ENCODE assay signal across 8 mouse cellular contexts in the genomic region with DNA sequence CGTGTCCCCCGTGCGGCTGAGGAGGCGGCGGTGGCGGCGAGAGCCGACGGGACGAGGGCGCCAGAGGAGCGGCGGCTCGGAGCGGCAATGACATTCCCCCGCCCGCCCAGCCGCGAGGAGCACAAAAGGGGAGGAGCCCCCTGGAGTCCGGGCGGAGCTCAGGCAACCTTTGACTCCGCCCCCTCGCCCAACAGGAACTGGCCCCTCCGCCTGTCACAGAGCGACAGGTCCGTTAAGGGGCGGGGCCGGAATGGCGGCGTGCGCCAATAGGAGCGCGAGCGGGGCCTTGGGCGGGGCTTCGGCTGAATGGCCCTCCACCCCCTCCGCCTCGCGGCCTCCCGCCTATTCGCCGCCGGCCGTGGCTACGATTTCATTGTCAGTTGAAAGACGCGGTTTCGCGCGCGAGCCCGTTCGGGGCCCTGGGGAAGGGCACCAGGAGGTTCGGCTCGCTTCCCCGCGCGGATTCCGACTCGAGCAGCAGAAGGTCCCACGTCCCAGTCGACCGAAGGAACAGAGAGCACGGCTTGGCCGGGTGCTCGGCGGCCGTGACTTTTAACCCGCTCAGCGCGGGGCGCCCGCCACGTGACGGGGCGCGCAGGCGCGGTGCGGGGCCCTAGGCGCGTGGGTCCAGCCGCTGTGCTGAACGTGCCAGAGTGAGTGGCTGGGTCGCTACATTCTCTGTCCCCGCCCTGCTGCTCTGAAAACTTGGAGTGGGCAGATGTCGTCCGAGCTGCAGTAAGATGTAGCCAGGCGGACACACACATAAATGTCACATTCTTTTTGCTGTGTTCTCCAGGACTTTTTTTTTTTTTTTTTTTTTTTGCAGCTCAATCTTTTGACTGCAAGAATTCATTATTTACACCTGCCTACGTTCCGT. TPM values are rescaled to one million over a fixed set of nuclear protein-coding genes. Genes with fewer than 3 reads are reported as not detected.
DNase-seq lines count a peak whose midpoint lies in the region; ATAC-seq lines count a peak whose summit lies in the region.

A gene (minus strand): TSS at position 76 of the 877 bp plus-strand sequence.

- H3K9me3 ChIP-seq in heart, embryonic 13.5 days, result no peaks in the 10 kb centered on the region
- no peaks in the 10 kb centered on the region for H3K9me3 ChIP-seq in liver, embryonic 12.5 days (replicated peaks)
- H3K9me3 ChIP-seq in stomach, embryonic 15.5 days, result no peaks in the 10 kb centered on the region

- no peaks in the 10 kb centered on the region for H3K27me3 ChIP-seq in heart, embryonic 13.5 days (replicated peaks)
- no peaks in the 10 kb centered on the region for H3K27me3 ChIP-seq in liver, embryonic 12.5 days (replicated peaks)
- no peaks in the 10 kb centered on the region for H3K27me3 ChIP-seq in stomach, embryonic 15.5 days (replicated peaks)

- peak within 1 kb of the TSS; percentile 100 for H3K9ac ChIP-seq in heart, embryonic 13.5 days
- peak within 1 kb of the TSS; percentile 99 for H3K9ac ChIP-seq in liver, embryonic 12.5 days
- H3K9ac ChIP-seq in stomach, embryonic 15.5 days, result peak within 1 kb of the TSS; percentile 96

- H3K4me1 ChIP-seq in brown adipose tissue, adult 24 weeks (ENCODE audit: control insufficient read depth, insufficient read depth, insufficient read length, low read length), result peaks cover 5% of the 10 kb centered on the region; the same call in 1 of the 2 replicates
- peaks cover 37% of the 10 kb centered on the region for H3K4me1 ChIP-seq in heart, embryonic 13.5 days
- peaks cover 64% of the 10 kb centered on the region for H3K4me1 ChIP-seq in liver, embryonic 12.5 days
- H3K4me1 ChIP-seq in stomach, embryonic 15.5 days, result peaks cover 15% of the 10 kb centered on the region

- H3K36me3 ChIP-seq in heart, embryonic 13.5 days, result no peaks in the 10 kb centered on the region
- peaks cover 11% of the 10 kb centered on the region for H3K36me3 ChIP-seq in liver, embryonic 12.5 days
- H3K36me3 ChIP-seq in stomach, embryonic 15.5 days, result no peaks in the 10 kb centered on the region

- peak within 1 kb of the TSS; percentile 90 for H3K4me3 ChIP-seq in brown adipose tissue, adult 24 weeks (ENCODE audit: insufficient read depth, low read depth, low read length)
- H3K4me3 ChIP-seq in heart, embryonic 13.5 days, result peak within 1 kb of the TSS; percentile 99
- H3K4me3 ChIP-seq in liver, embryonic 12.5 days, result peak within 1 kb of the TSS; percentile 98
- H3K4me3 ChIP-seq in stomach, embryonic 15.5 days (replicated peaks), result peak within 1 kb of the TSS; percentile 85

- DNase-seq in CD4-positive, CD25-positive, alpha-beta regulatory T cell, adult 2 months (ENCODE audit: low read depth, low spot score), result peak; percentile 100
- DNase-seq in fat pad, adult 2 months (ENCODE audit: extremely low read depth, low read depth, low spot score), result peak; percentile 58
- DNase-seq in kidney, postnatal 10 days, result peak; percentile 100
- DNase-seq in natural killer cell, adult 2 months (ENCODE audit: low spot score in 2 of 2), result peak; percentile 100

- peak; percentile 94 for ATAC-seq in heart, embryonic 13.5 days (ENCODE audit: extremely low read depth, insufficient number of reproducible peaks, low FRiP score, low TSS enrichment)
- ATAC-seq in liver, embryonic 12.5 days, result peak; percentile 88
- peak; percentile 92 for ATAC-seq in stomach, embryonic 15.5 days (ENCODE audit: insufficient read depth, low FRiP score, low read depth)

- under 1% methylated on average over 86 of the region's 91 CpGs for WGBS in heart, embryonic 13.5 days
- under 1% methylated on average over 85 of the region's 91 CpGs for WGBS in liver, embryonic 12.5 days (ENCODE audit: insufficient replicate concordance)
- under 1% methylated on average over 90 of the region's 91 CpGs for WGBS in stomach, embryonic 15.5 days

- peak within 1 kb of the TSS; percentile 84 for H3K4me2 ChIP-seq in heart, embryonic 13.5 days
- H3K4me2 ChIP-seq in liver, embryonic 12.5 days, result peak within 1 kb of the TSS; percentile 88
- H3K4me2 ChIP-seq in stomach, embryonic 15.5 days, result peak within 1 kb of the TSS; percentile 58

- peak within 1 kb of the TSS; percentile 91 for H3K27ac ChIP-seq in brown adipose tissue, adult 24 weeks (replicated peaks; ENCODE audit: low read depth, low read length)
- H3K27ac ChIP-seq in heart, embryonic 13.5 days (replicated peaks), result peak within 1 kb of the TSS; percentile 98
- H3K27ac ChIP-seq in liver, embryonic 12.5 days, result peak within 1 kb of the TSS; percentile 96
- H3K27ac ChIP-seq in stomach, embryonic 15.5 days, result peak within 1 kb of the TSS; percentile 98

RNA-seq across cellular contexts. Expression of the gene that starts here (rescaled TPM):
- 53.6 and 61.9 TPM in 2 replicates for polyA plus RNA-seq in brown adipose tissue, adult 24 weeks (2012; ENCODE audit: insufficient read depth, insufficient read length, missing spikeins)
- 70.9 and 73.8 TPM in 2 replicates for polyA plus RNA-seq in heart, embryonic 13.5 days (2015; fragmentation: Nextera tagmentation; extraction: Ambion mirVana)
- polyA plus RNA-seq in liver, embryonic 12.5 days (2016; fragmentation: Nextera tagmentation; extraction: Ambion mirVana), result 102 and 106 TPM in 2 replicates
- 102 and 110 TPM in 2 replicates for polyA plus RNA-seq in stomach, embryonic 15.5 days (2015; fragmentation: Nextera tagmentation; extraction: Ambion mirVana)

Comparison
In these comparisons a context has a peak if more than half of its experiments do, and no peak if none do; other contexts are left out.
1. Peak in every context shown above with its lines: DNase-seq, ATAC-seq, H3K4me3 ChIP-seq and H3K27ac ChIP-seq.